Mouse (Mus musculus): ENCODE measurements around the gene Atp5l.

Gene Atp5l

GRCm38 (mm10) chr9:44903856-44904255 is 16.7 kb downstream of the Atp5l start:
- in situ Hi-C loops (cut with MboI; ENCODE audit: low pct_unique_long_range_greater_than_20kb in 1 of 2, low sequenced_read_pairs in 2 of 2, unreplicated experiment in 1 of 2), result no loop called here

GRCm38 (mm10) chr9:44900402-44900801 is 20.1 kb downstream of the Atp5l start:
- in situ Hi-C loops (cut with MboI; ENCODE audit: low pct_unique_long_range_greater_than_20kb in 1 of 2, low sequenced_read_pairs in 2 of 2, unreplicated experiment in 1 of 2), result no loop called here

GRCm38 (mm10) chr9:44899716-44900115 is 20.8 kb downstream of the Atp5l start:
- in situ Hi-C loops (cut with MboI; ENCODE audit: low pct_unique_long_range_greater_than_20kb in 1 of 2, low sequenced_read_pairs in 2 of 2, unreplicated experiment in 1 of 2), result no loop called here

- in situ Hi-C loops (cut with MboI; ENCODE audit: low pct_unique_long_range_greater_than_20kb in 1 of 2, low sequenced_read_pairs in 2 of 2, unreplicated experiment in 1 of 2), result no loop called here
Observed at GRCm38 (mm10) chr9:44897024-44897423, 23.5 kb downstream of the Atp5l start.

GRCm38 (mm10) chr9:44892664-44893063 is 27.9 kb downstream of the Atp5l start:
- in situ Hi-C loops (cut with MboI; ENCODE audit: low pct_unique_long_range_greater_than_20kb in 1 of 2, low sequenced_read_pairs in 2 of 2, unreplicated experiment in 1 of 2), result no loop called here

GRCm38 (mm10) chr9:44891210-44891609 is 29.3 kb downstream of the Atp5l start:
- in situ Hi-C loops (cut with MboI; ENCODE audit: low pct_unique_long_range_greater_than_20kb in 1 of 2, low sequenced_read_pairs in 2 of 2, unreplicated experiment in 1 of 2), result no loop called here

GRCm38 (mm10) chr9:44890122-44890521 is 30.4 kb downstream of the Atp5l start:
- in situ Hi-C loops (cut with MboI; ENCODE audit: low pct_unique_long_range_greater_than_20kb in 1 of 2, low sequenced_read_pairs in 2 of 2, unreplicated experiment in 1 of 2), result no loop called here

GRCm38 (mm10) chr9:44888114-44888624 is 32.4 kb downstream of the Atp5l start:
- in situ Hi-C loops (cut with MboI; ENCODE audit: low pct_unique_long_range_greater_than_20kb in 1 of 2, low sequenced_read_pairs in 2 of 2, unreplicated experiment in 1 of 2), result no loop called here

GRCm38 (mm10) chr9:44882981-44883569 is 37.5 kb downstream of the Atp5l start:
- in situ Hi-C loops (cut with MboI; ENCODE audit: low pct_unique_long_range_greater_than_20kb in 1 of 2, low sequenced_read_pairs in 2 of 2, unreplicated experiment in 1 of 2), result no loop called here

- in situ Hi-C loops (cut with MboI; ENCODE audit: low pct_unique_long_range_greater_than_20kb in 1 of 2, low sequenced_read_pairs in 2 of 2, unreplicated experiment in 1 of 2), result no loop called here
Observed at GRCm38 (mm10) chr9:44882436-44882980, 38.0 kb downstream of the Atp5l start.

GRCm38 (mm10) chr9:44881941-44882435 is 38.6 kb downstream of the Atp5l start:
- in situ Hi-C loops (cut with MboI; ENCODE audit: low pct_unique_long_range_greater_than_20kb in 1 of 2, low sequenced_read_pairs in 2 of 2, unreplicated experiment in 1 of 2), result no loop called here

- in situ Hi-C loops (cut with MboI; ENCODE audit: low pct_unique_long_range_greater_than_20kb in 1 of 2, low sequenced_read_pairs in 2 of 2, unreplicated experiment in 1 of 2), result no loop called here
Observed at GRCm38 (mm10) chr9:44881221-44881871, 39.2 kb downstream of the Atp5l start, which contains the start of gene Kmt2a. TSS of gene Kmt2a (minus strand) at chr9:44881296.

- in situ Hi-C loops (cut with MboI; ENCODE audit: low pct_unique_long_range_greater_than_20kb in 1 of 2, low sequenced_read_pairs in 2 of 2, unreplicated experiment in 1 of 2), result no loop called here
Observed at GRCm38 (mm10) chr9:44880309-44881081, 40.0 kb downstream of the Atp5l start.

GRCm38 (mm10) chr9:44879694-44880271 is 40.8 kb downstream of the Atp5l start:
- in situ Hi-C loops (cut with MboI; ENCODE audit: low pct_unique_long_range_greater_than_20kb in 1 of 2, low sequenced_read_pairs in 2 of 2, unreplicated experiment in 1 of 2), result no loop called here

- in situ Hi-C loops (cut with MboI; ENCODE audit: low pct_unique_long_range_greater_than_20kb in 1 of 2, low sequenced_read_pairs in 2 of 2, unreplicated experiment in 1 of 2), result no loop called here
Observed at GRCm38 (mm10) chr9:44878776-44879500, 41.6 kb downstream of the Atp5l start.

- in situ Hi-C loops (cut with MboI; ENCODE audit: low pct_unique_long_range_greater_than_20kb in 1 of 2, low sequenced_read_pairs in 2 of 2, unreplicated experiment in 1 of 2), result no loop called here
Observed at GRCm38 (mm10) chr9:44877686-44878085, 42.9 kb downstream of the Atp5l start.

GRCm38 (mm10) chr9:44875476-44875875 is 45.1 kb downstream of the Atp5l start:
- in situ Hi-C loops (cut with MboI; ENCODE audit: low pct_unique_long_range_greater_than_20kb in 1 of 2, low sequenced_read_pairs in 2 of 2, unreplicated experiment in 1 of 2), result no loop called here

- in situ Hi-C loops (cut with MboI; ENCODE audit: low pct_unique_long_range_greater_than_20kb in 1 of 2, low sequenced_read_pairs in 2 of 2, unreplicated experiment in 1 of 2), result no loop called here
Observed at GRCm38 (mm10) chr9:44874198-44874597, 46.3 kb downstream of the Atp5l start.
